ENCODE assay signal across 17 mouse cellular contexts in the genomic region with DNA sequence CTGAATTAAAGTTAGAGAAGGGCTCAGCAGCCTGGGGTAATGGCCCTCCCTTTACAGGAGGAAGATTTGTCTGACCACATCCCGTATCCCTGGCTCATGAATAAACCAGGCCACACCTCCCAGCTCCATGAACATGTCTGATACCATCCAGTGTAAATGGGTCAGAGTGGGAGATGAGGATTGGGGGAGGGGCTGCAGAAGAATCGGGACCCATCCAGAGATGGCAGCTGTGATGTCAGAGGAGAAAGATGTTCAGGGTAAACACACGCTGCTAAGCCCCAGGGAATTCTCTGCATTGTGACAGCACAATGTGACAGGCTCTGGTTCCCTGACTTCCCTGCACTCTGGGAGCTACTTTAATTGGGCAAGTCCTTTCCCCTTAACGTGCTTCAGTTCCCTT. TPM values are rescaled to one million over a fixed set of nuclear protein-coding genes. Genes with fewer than 3 reads are reported as not detected.
DNase-seq lines count a peak whose midpoint lies in the region; ATAC-seq lines count a peak whose summit lies in the region.
"Had no signal": no experiment of that assay in that cellular context is flagged by ENCODE, and none has a peak within 500 bp of the region (broad histone marks: within the 10 kb centered on the region; RNA-seq: fewer than 3 reads in every experiment).

No protein-coding gene starts in this region.

- H3K4me3 ChIP-seq in limb, embryonic 12.5 days (replicated peaks): no peak overlapping the region
- H3K4me3 ChIP-seq in limb, embryonic 10.5 days: no peak overlapping the region
- no peak overlapping the region for H3K4me3 ChIP-seq in neural tube, embryonic 13.5 days
- no peak overlapping the region for H3K4me3 ChIP-seq in hindbrain, embryonic 11.5 days (ENCODE audit: low read depth, low read length)
- H3K4me3 ChIP-seq: embryonic facial prominence, embryonic 13.5 days; forebrain, embryonic 13.5 days; liver, embryonic 13.5 days had no signal

- peak; percentile 12; the same call in 1 of the 2 replicates for ATAC-seq in limb, embryonic 12.5 days (ENCODE audit: insufficient number of reproducible peaks, insufficient read depth, low FRiP score, low TSS enrichment, low read depth)
- 0 out of 2 replicates have a peak, but pooled peaks have one; percentile 20 for ATAC-seq in neural tube, embryonic 13.5 days (ENCODE audit: low read depth)
- peak; percentile 34; the same call in 1 of the 2 replicates for ATAC-seq in hindbrain, embryonic 11.5 days (ENCODE audit: low FRiP score)
- ATAC-seq: forebrain, embryonic 13.5 days; inflammation-experienced regulatory T-cells, adult 6 months had no signal

- H3K27ac ChIP-seq in limb, embryonic 12.5 days: no peak overlapping the region
- H3K27ac ChIP-seq in limb, embryonic 10.5 days: no peak overlapping the region
- H3K27ac ChIP-seq in neural tube, embryonic 13.5 days (replicated peaks): no peak overlapping the region; the same call in 1 of the 2 replicates
- H3K27ac ChIP-seq in hindbrain, embryonic 11.5 days (ENCODE audit: low read depth, low read length): no peak overlapping the region
- H3K27ac ChIP-seq: embryonic facial prominence, embryonic 13.5 days; forebrain, embryonic 13.5 days; liver, embryonic 13.5 days; macrophage had no signal

- WGBS in limb, embryonic 12.5 days: 80% methylated on average over 4 of the region's 4 CpGs
- WGBS in limb, embryonic 10.5 days: 81% methylated on average over 4 of the region's 4 CpGs
- 57% methylated on average over 4 of the region's 4 CpGs for WGBS in neural tube, embryonic 13.5 days
- WGBS in hindbrain, embryonic 11.5 days: 75% methylated on average over 4 of the region's 4 CpGs

- peaks cover 100% of the 10 kb centered on the region for H3K36me3 ChIP-seq in limb, embryonic 12.5 days
- peaks cover 100% of the 10 kb centered on the region for H3K36me3 ChIP-seq in limb, embryonic 10.5 days
- peaks cover 100% of the 10 kb centered on the region for H3K36me3 ChIP-seq in neural tube, embryonic 13.5 days
- H3K36me3 ChIP-seq in hindbrain, embryonic 11.5 days (ENCODE audit: control insufficient read depth, insufficient read depth, low read length): peaks cover 28% of the 10 kb centered on the region

- no peaks in the 10 kb centered on the region for H3K4me1 ChIP-seq in limb, embryonic 12.5 days (replicated peaks)
- no peaks in the 10 kb centered on the region for H3K4me1 ChIP-seq in limb, embryonic 10.5 days
- H3K4me1 ChIP-seq in neural tube, embryonic 13.5 days (replicated peaks): peaks cover 8% of the 10 kb centered on the region; the same call in 1 of the 2 replicates
- no peaks in the 10 kb centered on the region for H3K4me1 ChIP-seq in hindbrain, embryonic 11.5 days (replicated peaks; ENCODE audit: control insufficient read depth, insufficient read depth, low read length)
- H3K4me1 ChIP-seq: embryonic facial prominence, embryonic 13.5 days had no signal

- DNase-seq in limb, embryonic 10.5 days (ENCODE audit: low spot score): no peak
- no peak for DNase-seq in neural tube, embryonic 10.5 days (ENCODE audit: extremely low spot score, low spot score)
- peak; percentile 27 for DNase-seq in hindbrain, embryonic 11.5 days (ENCODE audit: low spot score)
- peak; percentile 68 for DNase-seq in retina, embryonic 14.5 days (ENCODE audit: low spot score)
- DNase-seq in layer of hippocampus, adult 11-12 months (ENCODE audit: low spot score): no peak
- DNase-seq: cerebellum, adult 11-12 months; heart, postnatal 10 days; kidney, postnatal 10 days; liver, embryonic 13.5 days; thymus, postnatal 36 days had no signal

- H3K27me3 ChIP-seq in limb, embryonic 12.5 days: no peaks in the 10 kb centered on the region
- H3K27me3 ChIP-seq in limb, embryonic 10.5 days (ENCODE audit: low read depth, poor library complexity, severe bottlenecking): no peaks in the 10 kb centered on the region
- H3K27me3 ChIP-seq in neural tube, embryonic 13.5 days: no peaks in the 10 kb centered on the region
- H3K27me3 ChIP-seq in hindbrain, embryonic 11.5 days (ENCODE audit: control insufficient read depth, insufficient read depth, low read length): no peaks in the 10 kb centered on the region
- H3K27me3 ChIP-seq: embryonic facial prominence, embryonic 13.5 days; forebrain, embryonic 13.5 days; liver, embryonic 13.5 days had no signal

- H3K9ac ChIP-seq in limb, embryonic 12.5 days (replicated peaks): no peak overlapping the region
- H3K9ac ChIP-seq in neural tube, embryonic 13.5 days: no peak overlapping the region
- H3K9ac ChIP-seq in hindbrain, embryonic 11.5 days (ENCODE audit: low read depth, low read length): no peak overlapping the region
- H3K9ac ChIP-seq: embryonic facial prominence, embryonic 13.5 days; liver, embryonic 13.5 days had no signal

- no peak overlapping the region for H3K4me2 ChIP-seq in limb, embryonic 12.5 days
- no peak overlapping the region for H3K4me2 ChIP-seq in neural tube, embryonic 13.5 days
- no peak overlapping the region for H3K4me2 ChIP-seq in hindbrain, embryonic 11.5 days (replicated peaks; ENCODE audit: low read depth, low read length)
- H3K4me2 ChIP-seq: embryonic facial prominence, embryonic 13.5 days; forebrain, embryonic 13.5 days; liver, embryonic 13.5 days had no signal

- H3K9me3 ChIP-seq in limb, embryonic 12.5 days: no peaks in the 10 kb centered on the region
- H3K9me3 ChIP-seq in limb, embryonic 10.5 days (replicated peaks): no peaks in the 10 kb centered on the region
- no peaks in the 10 kb centered on the region for H3K9me3 ChIP-seq in neural tube, embryonic 13.5 days
- H3K9me3 ChIP-seq in hindbrain, embryonic 11.5 days (ENCODE audit: control insufficient read depth, low read length): no peaks in the 10 kb centered on the region
- H3K9me3 ChIP-seq: embryonic facial prominence, embryonic 13.5 days; forebrain, embryonic 13.5 days; liver, embryonic 13.5 days had no signal

RNA-seq across cellular contexts. Expression of a gene that starts 9.9 kb away (rescaled TPM):
- 62.6 and 67.0 TPM in 2 replicates for polyA plus RNA-seq in limb, embryonic 12.5 days (2016; fragmentation: Nextera tagmentation; extraction: Ambion mirVana)
- polyA plus RNA-seq in limb, embryonic 10.5 days (2016; fragmentation: Nextera tagmentation; extraction: Ambion mirVana): 78.8 and 79.5 TPM in 2 replicates
- polyA plus RNA-seq in neural tube, embryonic 13.5 days (2015; fragmentation: Nextera tagmentation; extraction: Ambion mirVana): 38.4 and 40.6 TPM in 2 replicates
- 62.6 and 66.3 TPM in 2 replicates for polyA plus RNA-seq in hindbrain, embryonic 11.5 days (2014; fragmentation: Nextera tagmentation; extraction: Ambion mirVana)

RNA-seq across cellular contexts. Expression of a gene that starts 10.6 kb away (rescaled TPM):
- polyA plus RNA-seq in limb, embryonic 12.5 days (2016; fragmentation: Nextera tagmentation; extraction: Ambion mirVana): 134 and 139 TPM in 2 replicates
- polyA plus RNA-seq in limb, embryonic 10.5 days (2016; fragmentation: Nextera tagmentation; extraction: Ambion mirVana): 151 and 159 TPM in 2 replicates
- polyA plus RNA-seq in neural tube, embryonic 13.5 days (2015; fragmentation: Nextera tagmentation; extraction: Ambion mirVana): 161 and 170 TPM in 2 replicates
- polyA plus RNA-seq in hindbrain, embryonic 11.5 days (2014; fragmentation: Nextera tagmentation; extraction: Ambion mirVana): 76.1 and 93.9 TPM in 2 replicates

RNA-seq across cellular contexts. Expression of a gene that starts 12.2 kb away (rescaled TPM):
- 184 and 190 TPM in 2 replicates for polyA plus RNA-seq in limb, embryonic 12.5 days (2016; fragmentation: Nextera tagmentation; extraction: Ambion mirVana)
- polyA plus RNA-seq in limb, embryonic 10.5 days (2016; fragmentation: Nextera tagmentation; extraction: Ambion mirVana): 199 and 202 TPM in 2 replicates
- polyA plus RNA-seq in neural tube, embryonic 13.5 days (2015; fragmentation: Nextera tagmentation; extraction: Ambion mirVana): 157 and 164 TPM in 2 replicates
- polyA plus RNA-seq in hindbrain, embryonic 11.5 days (2014; fragmentation: Nextera tagmentation; extraction: Ambion mirVana): 152 and 169 TPM in 2 replicates

RNA-seq across cellular contexts. Expression of a gene that starts 15.3 kb away (rescaled TPM):
- polyA plus RNA-seq in limb, embryonic 12.5 days (2016; fragmentation: Nextera tagmentation; extraction: Ambion mirVana): 2.6 and 3.5 TPM in 2 replicates
- 1.7 and 3.7 TPM in 2 replicates for polyA plus RNA-seq in limb, embryonic 10.5 days (2016; fragmentation: Nextera tagmentation; extraction: Ambion mirVana)
- polyA plus RNA-seq in neural tube, embryonic 13.5 days (2015; fragmentation: Nextera tagmentation; extraction: Ambion mirVana): not detected in 2 replicates
- polyA plus RNA-seq in hindbrain, embryonic 11.5 days (2014; fragmentation: Nextera tagmentation; extraction: Ambion mirVana): 1.1 and 1.8 TPM in 2 replicates
- polyA plus RNA-seq: forebrain, embryonic 13.5 days; inflammation-experienced regulatory T-cells, adult 6 months; macrophage; neural tube, embryonic 14.5 days had no signal

RNA-seq across cellular contexts. Expression of a gene that starts 31.2 kb away (rescaled TPM):
- 37.4 and 38.0 TPM in 2 replicates for polyA plus RNA-seq in limb, embryonic 12.5 days (2016; fragmentation: Nextera tagmentation; extraction: Ambion mirVana)
- 28.9 and 34.8 TPM in 2 replicates for polyA plus RNA-seq in limb, embryonic 10.5 days (2016; fragmentation: Nextera tagmentation; extraction: Ambion mirVana)
- 32.5 and 33.7 TPM in 2 replicates for polyA plus RNA-seq in neural tube, embryonic 13.5 days (2015; fragmentation: Nextera tagmentation; extraction: Ambion mirVana)
- 45.9 and 51.9 TPM in 2 replicates for polyA plus RNA-seq in hindbrain, embryonic 11.5 days (2014; fragmentation: Nextera tagmentation; extraction: Ambion mirVana)

Comparison
In these comparisons a context has a peak if more than half of its experiments do, and no peak if none do; other contexts are left out.
1. DNase-seq: peak in hindbrain, embryonic 11.5 days (single experiment) and retina, embryonic 14.5 days (single experiment); none in limb, embryonic 10.5 days (single experiment), neural tube, embryonic 10.5 days (single experiment) and layer of hippocampus, adult 11-12 months (single experiment).
2. Peak in every context shown above with its lines, with median percentiles within 50 percentile points of each other: ATAC-seq.